Mouse (Mus musculus): ENCODE results near the gene Man1a.

Gene Man1a

GRCm38 (mm10) chr10:53929722-53930500 is 146.5 kb downstream of the Man1a start:
- in situ Hi-C loops (cut with MboI, MseI): no loop called here

- in situ Hi-C loops (cut with MboI, MseI): no loop called here
These were observed 148.5 kb downstream of the Man1a start for GRCm38 (mm10) chr10:53927904-53928303.

GRCm38 (mm10) chr10:53925456-53925855 is 151.0 kb downstream of the Man1a start:
- in situ Hi-C loops (cut with MboI, MseI): no loop called here

GRCm38 (mm10) chr10:53922236-53922635 is 154.2 kb downstream of the Man1a start:
- in situ Hi-C loops (cut with MboI, MseI): no loop called here

- in situ Hi-C loops (cut with MboI, MseI): no loop called here
These were observed 158.9 kb downstream of the Man1a start for GRCm38 (mm10) chr10:53917517-53917916.

DNA sequence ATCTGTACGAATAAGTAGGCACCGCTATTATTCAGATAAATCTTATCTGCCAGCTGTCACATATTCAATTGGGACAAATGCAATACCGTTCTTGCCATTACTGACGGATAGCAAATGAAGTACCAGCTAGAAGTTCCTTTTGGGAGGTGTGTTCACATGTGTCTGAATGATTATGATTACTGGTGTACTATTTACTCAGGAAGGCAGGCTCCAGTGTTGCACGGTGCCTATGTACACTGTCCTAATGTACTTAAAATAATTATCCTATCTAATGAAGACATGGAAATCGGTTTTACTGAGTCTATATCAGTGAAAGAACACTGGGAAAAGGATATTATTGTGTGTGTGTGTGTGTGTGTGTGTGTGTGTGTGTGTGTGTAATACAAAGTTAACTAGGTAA is 160.7 kb downstream of the Man1a start:
- in situ Hi-C loops (cut with MboI, MseI): no loop called here

GRCm38 (mm10) chr10:53914974-53915609 is 161.3 kb downstream of the Man1a start:
- in situ Hi-C loops (cut with MboI, MseI): no loop called here

DNA sequence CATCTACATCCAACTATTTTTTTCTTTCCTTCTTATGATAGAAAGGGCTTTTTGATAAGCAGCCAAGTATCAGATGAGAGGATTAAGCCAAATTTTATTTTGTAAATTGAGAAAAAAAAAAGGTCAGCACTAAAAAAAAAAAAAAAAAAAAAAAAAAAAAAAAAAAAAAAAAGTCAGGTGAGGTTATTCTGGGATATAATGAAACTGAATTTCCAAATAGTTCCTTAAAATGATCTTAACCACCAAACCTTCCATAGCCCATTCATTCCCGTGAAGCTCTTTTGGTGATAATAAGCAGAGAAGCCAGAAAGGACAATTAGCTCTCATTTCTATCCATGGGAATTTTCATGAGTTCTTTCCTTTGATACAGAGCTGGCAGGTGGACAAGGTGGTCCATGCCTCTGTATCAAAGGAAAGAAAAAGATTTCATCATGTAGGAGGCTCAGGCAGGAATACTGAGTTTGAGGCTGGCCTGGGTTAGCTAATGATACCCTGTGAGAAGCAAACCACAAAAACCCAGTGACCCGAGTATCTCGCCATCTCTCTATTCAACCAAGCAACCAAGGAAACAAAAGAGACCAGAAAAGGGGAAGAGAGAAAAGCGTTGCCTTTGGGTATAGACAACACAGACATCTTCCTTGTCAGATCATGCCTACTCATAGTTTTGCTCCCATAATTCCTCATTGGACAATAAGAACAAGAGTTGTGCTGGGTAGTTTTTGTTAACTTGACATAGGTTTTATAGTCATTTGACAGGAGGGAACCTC is 162.7 kb downstream of the Man1a start:
- in situ Hi-C loops (cut with MboI, MseI): no loop called here

- in situ Hi-C loops (cut with MboI, MseI): no loop called here
These were observed 186.9 kb downstream of the Man1a start for GRCm38 (mm10) chr10:53889512-53889911.

DNA sequence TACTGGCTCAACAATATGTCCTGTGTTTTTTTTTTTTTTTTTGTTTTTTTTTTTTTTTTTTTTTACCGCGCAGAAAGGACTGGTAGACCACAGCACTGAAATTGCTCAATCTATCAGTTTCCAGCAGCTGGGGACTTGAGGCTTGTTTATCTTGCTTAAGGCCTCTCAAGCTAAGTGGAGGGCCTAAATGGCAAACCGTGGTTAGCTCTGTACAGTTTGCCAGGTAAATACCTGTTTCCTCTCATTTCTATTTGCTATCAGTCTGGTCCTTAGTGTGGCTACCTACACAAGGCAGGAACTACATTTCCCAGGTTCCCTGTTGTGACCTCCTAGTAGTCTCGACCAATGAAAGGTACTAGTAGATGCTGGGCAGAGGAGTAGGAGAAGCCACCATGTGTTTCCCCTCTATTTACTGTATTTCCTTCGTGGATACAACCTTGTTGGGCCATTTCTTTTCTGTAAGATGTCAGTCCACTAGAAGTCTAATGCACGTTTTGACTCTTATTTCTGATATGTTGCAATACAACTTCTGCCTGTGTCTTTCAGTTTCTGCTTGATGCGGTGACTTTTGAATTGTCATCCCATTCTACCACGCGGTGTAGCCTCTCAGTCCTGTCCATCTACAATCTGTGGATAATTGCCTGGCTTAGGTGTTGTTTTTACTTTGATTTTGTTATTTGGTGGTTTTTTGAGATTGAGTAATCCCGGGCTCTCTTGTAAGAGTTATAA is 187.9 kb downstream of the Man1a start:
- in situ Hi-C loops (cut with MboI, MseI): no loop called here

DNA sequence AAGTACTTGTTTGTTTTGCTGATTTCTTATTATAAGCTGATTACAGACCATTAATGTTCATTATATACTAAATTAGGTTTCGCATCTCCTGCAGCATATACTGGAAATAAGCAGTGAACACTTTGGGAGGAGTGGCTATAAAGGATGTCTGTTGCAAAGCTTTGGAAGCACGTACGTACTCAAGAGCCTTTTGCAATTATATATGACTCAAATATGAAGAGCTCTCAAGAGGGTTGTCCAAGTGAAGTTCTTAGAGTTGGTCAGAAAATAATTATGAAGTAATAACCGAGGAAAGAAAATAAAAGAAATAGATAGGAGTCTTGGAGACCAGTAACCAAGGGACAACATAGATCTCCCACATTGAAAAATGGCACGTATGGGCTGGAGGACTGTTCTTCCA is 189.9 kb downstream of the Man1a start:
- in situ Hi-C loops (cut with MboI, MseI): no loop called here

GRCm38 (mm10) chr10:53881310-53881709 is 195.1 kb downstream of the Man1a start:
- in situ Hi-C loops (cut with MboI, MseI): no loop called here

DNA sequence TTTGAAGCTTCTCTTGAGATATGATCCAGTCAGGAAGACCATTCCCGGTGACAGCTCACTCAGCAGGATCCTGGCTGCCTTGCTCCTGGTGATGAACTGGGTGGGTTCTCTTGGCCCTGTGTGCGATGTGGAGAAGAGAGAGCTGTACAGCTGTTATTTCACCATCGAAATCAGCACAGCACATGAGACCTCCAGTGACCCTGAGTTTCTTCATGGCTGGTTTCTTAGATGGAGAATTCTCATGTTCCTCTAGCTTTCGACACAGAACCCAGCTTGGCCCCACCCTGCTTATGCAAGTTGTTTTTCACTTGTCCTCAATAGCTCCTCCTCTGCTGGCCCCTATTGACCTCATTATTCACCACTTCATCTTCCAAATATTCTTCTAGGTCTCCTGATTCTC is 200.5 kb downstream of the Man1a start:
- in situ Hi-C loops (cut with MboI, MseI): loop anchor here (10.0 kb wide), 1 partner anchor 479 kb away; no protein-coding TSS in a partner anchor

- in situ Hi-C loops (cut with MboI, MseI): loop anchor here (10.0 kb wide), 1 partner anchor 481 kb away; no protein-coding TSS in a partner anchor
These were observed 202.2 kb downstream of the Man1a start for GRCm38 (mm10) chr10:53874191-53874590.

GRCm38 (mm10) chr10:53863486-53864357 is 212.7 kb downstream of the Man1a start:
- in situ Hi-C loops (cut with MboI, MseI): no loop called here

GRCm38 (mm10) chr10:53859879-53860278 is 216.5 kb downstream of the Man1a start:
- in situ Hi-C loops (cut with MboI, MseI): no loop called here

DNA sequence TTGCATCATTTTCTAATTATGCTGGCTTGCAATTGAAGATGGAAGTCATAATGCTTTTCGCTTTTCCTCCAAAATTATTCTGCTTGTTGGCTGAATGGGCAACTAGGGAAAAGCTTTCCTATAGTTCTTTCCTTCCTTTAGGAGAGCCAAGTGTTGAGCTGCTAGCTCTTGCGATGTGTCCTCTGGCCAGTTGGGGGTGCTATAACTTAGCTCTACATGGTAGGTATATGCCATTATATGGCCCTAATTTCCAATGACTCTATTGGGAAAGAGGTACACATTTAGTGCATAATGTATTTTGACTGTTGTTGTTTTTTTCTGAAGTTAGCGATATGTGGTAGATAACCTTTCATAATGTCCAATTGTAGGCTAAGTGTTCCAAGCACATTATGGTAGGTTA is 217.2 kb downstream of the Man1a start:
- in situ Hi-C loops (cut with MboI, MseI): no loop called here
